Mouse (Mus musculus) layer of hippocampus, postnatal 10 days (tissue): ENCODE data around the gene Pard6b. TPM values are rescaled to one million over a fixed set of nuclear protein-coding genes. Genes with fewer than 3 reads are reported as not detected.
A peak's percentile ranks its signal among the peaks of the same experiment; 100 is the strongest.

ENCODE experiments used
- DNase-seq, 2 experiments: peaks; one replicate each; pipeline ENCODE4 v3.0.0; 2021; ENCODE audit warnings: low spot score in 2 of 2
- total RNA-seq, 2 experiments: library from RNA; stranded (reverse); gene quantifications; 2 replicates each; pipeline ENCODE4 v1.2.3; 2021

Pard6b gene
- total RNA-seq, 2 experiments from 2014 or later = 3.5 to 3.7 TPM

- no peak for DNase-seq
Observed at GRCm38 (mm10) chr2:168059200-168059790, 21.5 kb upstream of the Pard6b start.

DNA sequence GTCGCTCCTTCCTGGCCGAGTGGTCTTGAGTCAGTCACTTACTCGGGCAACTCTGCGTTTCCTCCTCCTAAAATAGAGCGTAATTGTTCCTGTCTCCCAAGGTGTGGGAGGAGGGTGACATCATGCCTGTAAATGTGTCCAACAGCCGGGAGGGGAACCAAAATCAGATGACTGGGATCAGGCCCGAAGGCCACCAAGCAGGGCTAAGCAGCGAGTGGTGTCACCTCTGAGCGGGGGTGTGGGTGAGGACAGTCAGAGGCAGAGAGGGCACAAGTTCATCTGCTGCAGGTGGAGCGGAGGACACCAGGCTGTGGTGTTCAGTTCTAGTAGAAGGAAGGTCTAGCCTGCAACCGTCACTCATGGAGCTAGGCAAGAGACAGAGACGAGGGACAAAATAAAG, 17.1 kb upstream of the Pard6b start:
- no peak for DNase-seq

DNA sequence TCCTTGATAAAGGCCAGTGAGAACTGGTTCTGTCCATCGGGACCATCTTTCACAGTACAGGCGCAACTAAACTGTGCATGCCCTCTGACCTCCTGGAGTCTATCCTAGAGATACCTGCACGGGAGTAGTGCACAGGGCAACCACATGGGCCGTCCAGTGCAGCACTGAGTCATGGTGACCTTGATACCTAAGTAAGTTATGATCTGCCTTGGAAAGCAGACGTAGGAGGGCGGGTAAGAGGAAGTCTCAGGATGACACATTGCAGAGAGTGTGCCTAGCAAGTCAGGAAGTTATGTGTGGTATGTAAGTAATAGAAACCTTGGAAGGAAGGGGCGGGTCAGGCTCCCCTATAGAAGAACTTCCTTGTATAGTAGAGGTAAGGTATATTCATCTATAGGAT, 15.3 kb upstream of the Pard6b start:
- DNase-seq = no peak

DNA sequence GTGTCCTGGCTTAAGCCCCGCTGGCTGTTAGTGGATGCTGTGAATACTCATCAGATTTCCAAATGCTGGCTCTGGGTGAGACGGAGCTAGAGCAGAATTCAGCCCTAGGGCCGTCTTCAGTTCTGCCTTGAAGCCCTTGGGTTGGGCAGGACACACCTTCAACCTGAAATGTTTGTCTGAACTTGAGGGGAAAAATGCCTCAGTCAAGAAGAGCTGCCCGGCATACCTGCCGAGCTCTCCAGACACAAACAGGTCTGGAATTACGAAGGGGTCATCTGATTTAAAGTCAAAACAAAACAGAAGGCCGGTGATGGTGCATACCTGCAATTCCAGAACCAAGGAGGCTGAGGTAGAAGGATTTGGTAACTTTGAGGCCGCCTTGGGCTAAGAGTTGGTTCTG, 14.0 kb upstream of the Pard6b start:
- no peak for DNase-seq

DNA sequence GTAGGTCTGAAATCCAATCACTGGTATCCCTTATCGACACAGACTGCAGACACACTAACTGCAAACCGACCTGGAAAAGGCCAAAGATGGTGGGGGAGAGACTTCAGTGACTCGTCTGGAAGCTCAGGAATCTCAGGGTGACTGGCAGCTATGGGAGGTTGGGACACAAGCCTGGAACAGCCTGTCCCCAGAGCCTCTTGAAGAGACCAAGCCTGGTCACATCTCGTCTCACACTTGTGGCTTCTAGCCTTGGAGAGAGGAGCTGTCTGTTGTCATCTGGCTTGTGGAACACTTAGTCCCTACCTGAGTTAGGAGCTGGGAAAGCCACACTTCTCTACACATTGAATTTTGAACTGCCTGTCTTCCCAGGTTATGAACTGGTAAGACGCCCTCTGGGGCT, 10.4 kb upstream of the Pard6b start:
- no peak for DNase-seq

DNA sequence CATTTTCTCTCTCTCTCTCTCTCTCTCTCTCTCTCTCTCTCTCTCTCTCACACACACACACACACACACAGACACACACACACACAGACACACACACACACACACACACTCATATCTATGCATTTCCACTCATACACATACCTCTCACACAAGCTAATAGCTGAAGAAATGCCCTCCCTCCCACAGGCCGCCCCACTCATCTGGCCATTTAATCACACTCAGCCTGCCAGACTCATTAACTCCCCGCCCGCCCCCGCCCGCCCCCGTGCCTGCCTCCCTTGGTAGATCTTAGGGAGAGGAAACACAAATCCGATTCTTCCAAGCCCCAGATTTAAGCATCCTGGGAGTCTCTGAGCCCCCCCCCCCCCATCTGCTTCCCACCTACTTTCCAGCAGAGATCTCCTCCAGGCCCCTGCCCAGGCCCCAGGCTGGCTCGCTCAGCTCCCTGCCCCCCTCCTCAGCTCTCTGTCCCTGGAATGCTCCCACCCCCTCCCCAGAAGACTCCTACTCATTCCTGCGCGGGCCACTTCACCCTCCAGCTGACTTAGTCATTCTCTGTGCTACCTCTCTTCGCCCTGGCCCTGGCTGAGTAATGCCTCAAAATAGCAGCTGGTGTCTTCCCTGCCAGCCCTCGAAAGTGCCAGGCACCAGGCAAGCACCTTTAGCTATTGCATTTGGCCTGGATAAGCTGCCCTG, 8.2 kb upstream of the Pard6b start:
- DNase-seq = no peak

- no peak for DNase-seq
Observed at GRCm38 (mm10) chr2:168073722-168074121, 7.1 kb upstream of the Pard6b start.

GRCm38 (mm10) chr2:168074457-168074856, 6.3 kb upstream of the Pard6b start:
- no peak for DNase-seq

GRCm38 (mm10) chr2:168076840-168077576, 3.8 kb upstream of the Pard6b start:
- no peak for DNase-seq

GRCm38 (mm10) chr2:168078107-168078830, 2.5 kb upstream of the Pard6b start:
- DNase-seq = no peak

- DNase-seq = peak; percentile 23 to 39
Observed at GRCm38 (mm10) chr2:168081299-168081932, 612 bp downstream of the Pard6b start.

GRCm38 (mm10) chr2:168081933-168082306, 1.1 kb downstream of the Pard6b start:
- no peak for DNase-seq

DNA sequence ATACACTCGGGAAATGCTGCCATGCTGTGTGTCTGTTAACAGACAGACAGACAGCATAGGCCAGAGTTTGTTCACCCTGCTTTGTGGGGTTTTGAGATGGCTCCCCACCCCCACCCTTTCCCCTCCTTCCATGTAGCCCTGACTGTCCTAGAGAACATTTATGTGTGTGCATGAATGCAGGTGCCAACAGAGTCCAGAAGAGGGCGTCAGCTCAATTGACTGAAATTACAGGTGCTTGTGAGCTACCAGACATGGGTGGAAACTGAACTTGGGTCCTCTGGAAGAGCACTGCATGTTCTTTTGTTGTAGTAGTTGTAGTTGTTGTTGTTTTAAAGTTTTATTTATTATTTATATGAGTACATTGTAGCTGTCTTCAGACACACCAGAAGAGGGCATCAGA, 2.8 kb downstream of the Pard6b start:
- DNase-seq = no peak

DNA sequence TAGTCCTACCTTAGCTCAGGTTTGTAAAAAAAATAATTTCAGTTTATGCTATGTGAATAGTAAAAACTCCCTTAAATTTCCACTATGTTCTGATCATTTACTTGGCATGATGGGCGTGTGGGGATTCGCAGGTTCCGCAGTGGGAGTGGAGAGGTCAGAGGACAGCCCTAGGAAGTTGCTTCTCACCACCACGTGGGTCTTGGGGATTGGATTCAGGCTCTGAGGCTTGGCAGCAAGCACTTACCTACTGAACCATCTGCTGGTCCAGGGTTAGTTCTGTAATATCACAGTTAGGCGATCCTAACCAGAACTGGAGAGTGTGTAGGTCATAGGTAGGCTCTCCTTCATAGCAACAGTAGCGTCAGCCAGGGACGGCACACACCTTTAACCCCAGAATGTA, 3.4 kb downstream of the Pard6b start:
- DNase-seq = no peak

- no peak for DNase-seq
Observed at GRCm38 (mm10) chr2:168085621-168086265, 4.9 kb downstream of the Pard6b start.

DNA sequence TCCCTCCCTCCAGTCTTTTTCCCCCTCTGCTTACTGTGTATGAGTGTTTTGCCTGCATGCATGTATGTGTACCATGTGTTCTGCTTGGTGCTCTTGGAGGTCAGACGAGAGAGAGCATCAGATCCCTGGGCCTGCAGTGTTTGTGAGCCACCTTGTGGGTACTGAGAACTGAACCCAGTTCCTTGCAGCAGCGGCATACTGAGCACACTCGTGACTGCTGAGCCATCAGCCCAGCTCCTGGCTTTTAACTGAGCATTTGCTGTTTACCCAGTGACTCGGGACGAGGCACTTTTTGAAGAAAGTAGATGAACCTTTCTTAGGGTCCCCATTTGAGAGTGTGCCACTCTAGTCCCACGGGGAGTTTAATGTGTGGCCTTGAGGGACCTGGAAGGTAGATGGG, 5.5 kb downstream of the Pard6b start:
- DNase-seq = no peak

DNA sequence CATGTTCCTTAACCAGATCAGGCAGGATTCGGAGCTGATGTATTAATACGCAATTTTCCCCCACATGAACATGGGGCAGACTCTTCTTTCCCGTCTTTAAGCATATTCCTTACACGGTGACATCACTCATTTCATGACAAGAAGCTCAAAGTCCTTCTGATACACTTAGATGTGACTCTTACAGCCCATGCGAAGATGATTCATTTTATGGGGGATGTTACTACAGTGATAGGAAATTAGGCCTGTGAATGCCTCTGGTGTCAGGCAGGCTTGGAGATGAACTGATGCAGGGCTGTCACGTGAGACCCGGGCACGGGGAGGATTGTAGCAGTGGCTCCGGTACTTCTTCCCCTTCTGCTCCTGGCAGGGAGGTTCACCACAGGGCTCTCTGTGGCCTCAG, 6.0 kb downstream of the Pard6b start:
- DNase-seq = no peak

GRCm38 (mm10) chr2:168091560-168091959, 10.8 kb downstream of the Pard6b start:
- DNase-seq = no peak

GRCm38 (mm10) chr2:168093077-168093476, 12.3 kb downstream of the Pard6b start:
- no peak for DNase-seq

DNA sequence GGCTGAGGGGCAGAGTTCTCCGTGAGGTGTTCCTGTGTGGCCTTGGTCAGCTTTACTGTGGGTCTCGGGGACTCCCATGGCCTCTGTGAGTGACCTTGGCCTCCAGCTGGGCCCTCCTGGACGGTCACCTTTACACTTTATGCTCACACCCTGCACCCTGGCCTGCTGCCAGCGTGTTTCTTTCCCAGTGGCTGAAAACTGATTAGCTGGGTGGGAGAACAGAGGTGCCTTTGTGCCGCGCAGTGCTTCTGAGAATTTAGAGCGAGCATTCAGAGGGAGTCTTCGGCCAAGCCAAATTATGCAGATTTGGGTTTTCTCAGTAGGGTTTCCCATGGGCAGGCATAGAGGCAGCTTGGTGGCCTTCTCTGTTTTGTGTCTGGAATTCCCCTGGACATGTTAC, 14.3 kb downstream of the Pard6b start:
- peak; percentile 58 to 66 for DNase-seq

DNA sequence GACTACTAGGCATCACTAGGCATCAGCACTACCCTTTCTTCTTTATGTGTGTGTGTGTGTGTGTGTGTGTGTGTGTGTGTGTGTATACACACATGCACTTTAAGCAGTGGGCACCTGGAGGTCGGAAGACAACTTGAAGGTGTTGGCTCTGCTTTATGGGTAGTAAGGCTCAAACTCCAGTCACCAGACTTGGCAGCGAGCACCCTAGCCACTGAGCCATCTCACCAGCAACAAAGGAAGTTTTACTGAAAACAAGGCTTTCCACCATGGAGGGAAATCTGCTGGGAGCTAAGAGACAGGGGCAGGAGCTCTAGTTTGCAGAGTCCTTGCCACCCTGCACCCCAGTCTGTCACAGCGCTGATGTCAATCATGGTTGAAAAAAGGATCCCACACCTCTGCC, 15.7 kb downstream of the Pard6b start:
- DNase-seq = no peak
